Mouse (Mus musculus) hindbrain, embryonic 12.5 days (tissue): ENCODE results near the gene Pgpep1. TPM values are rescaled to one million over a fixed set of nuclear protein-coding genes. Genes with fewer than 3 reads are reported as not detected.

ENCODE experiments used
- ATAC-seq: fragments of 200-750 bp; cut with Nextera tagmentation; 2 replicates; pipeline ENCODE4 v1.8.0; 2017; ENCODE audit warnings: moderate TSS enrichment; ENCODE audit not compliant: low FRiP score
- H3K27ac ChIP-seq: fragments of 300-500 bp; sonication (generic); 2 replicates; pipeline ENCODE4 v1.5.1; 2016; ENCODE audit warnings: mild to moderate bottlenecking
- H3K27me3 ChIP-seq: fragments of 300-500 bp; sonication (generic); 2 replicates; pipeline ENCODE4 v1.6.1; 2016; ENCODE audit warnings: mild to moderate bottlenecking
- H3K36me3 ChIP-seq: fragments of 300-500 bp; sonication (generic); 2 replicates; pipeline ENCODE4 v1.6.1; 2016; ENCODE audit warnings: mild to moderate bottlenecking
- H3K4me1 ChIP-seq: fragments of 300-500 bp; sonication (generic); 2 replicates; pipeline ENCODE4 v1.6.1; 2016
- H3K4me2 ChIP-seq: fragments of 300-500 bp; sonication (generic); replicated peaks from 2 replicates; pipeline ENCODE4 v1.6.1; 2016; ENCODE audit warnings: mild to moderate bottlenecking
- H3K4me3 ChIP-seq: fragments of 300-500 bp; sonication (generic); 2 replicates; pipeline ENCODE4 v1.5.1; 2016; ENCODE audit warnings: mild to moderate bottlenecking
- H3K9ac ChIP-seq: fragments of 300-500 bp; sonication (generic); 2 replicates; pipeline ENCODE4 v1.6.1; 2016; ENCODE audit warnings: mild to moderate bottlenecking, moderate library complexity
- H3K9me3 ChIP-seq: fragments of 300-500 bp; sonication (generic); replicated peaks from 2 replicates; pipeline ENCODE4 v1.6.1; 2016; ENCODE audit warnings: mild to moderate bottlenecking
- WGBS: fragments of 180-500 bp; shearing (Covaris S2); methylation state at CpG from one replicate; pipeline ENCODE4 v1.1.7; 2016; 5-methylcytosine and 5-hydroxymethylcytosine counted together
- polyA plus RNA-seq: library from polyadenylated mRNA; unstranded; fragments of >200 nt; fragmentation: Nextera tagmentation; extraction: Ambion mirVana; gene quantifications from 2 replicates; pipeline ENCODE4 v1.2.1, GENCODE M21; 2016

Pgpep1 gene
- polyA plus RNA-seq, 1 experiment from 2014 or later: 125 TPM

- H3K4me3 ChIP-seq: no peak overlapping the region
- no peak overlapping the region for H3K9ac ChIP-seq
- H3K4me2 ChIP-seq: no peak overlapping the region
- H3K27me3 ChIP-seq: peaks cover 6% of the 10 kb centered on the region; the same call in 1 of the 2 replicates
- 39% methylated on average over 7 of the region's 7 CpGs for WGBS
- H3K27ac ChIP-seq: no peak overlapping the region
- no peak for ATAC-seq
- peaks cover 6% of the 10 kb centered on the region for H3K4me1 ChIP-seq
- H3K9me3 ChIP-seq: no peaks in the 10 kb centered on the region
- peaks cover 4% of the 10 kb centered on the region; the same call in 1 of the 2 replicates for H3K36me3 ChIP-seq
Observed at GRCm38 (mm10) chr8:70684291-70684690, 24.1 kb upstream of the Pgpep1 start.

- H3K36me3 ChIP-seq: peaks cover 20% of the 10 kb centered on the region
- H3K9ac ChIP-seq: no peak overlapping the region
- H3K4me1 ChIP-seq: peaks cover 6% of the 10 kb centered on the region
- H3K4me2 ChIP-seq: no peak overlapping the region
- H3K27me3 ChIP-seq: peaks cover 6% of the 10 kb centered on the region; the same call in 1 of the 2 replicates
- H3K4me3 ChIP-seq: no peak overlapping the region
- H3K9me3 ChIP-seq: no peaks in the 10 kb centered on the region
- no peak overlapping the region for H3K27ac ChIP-seq
- ATAC-seq: no peak
- 66% methylated on average over 3 of the region's 3 CpGs for WGBS
Observed at GRCm38 (mm10) chr8:70682692-70683091, 22.5 kb upstream of the Pgpep1 start.

GRCm38 (mm10) chr8:70682193-70682592 lies 22.0 kb upstream of the Pgpep1 start:
- no peaks in the 10 kb centered on the region for H3K9me3 ChIP-seq
- H3K27me3 ChIP-seq: peaks cover 6% of the 10 kb centered on the region; the same call in 1 of the 2 replicates
- H3K9ac ChIP-seq: peak overlapping the region; percentile 32; the same call in 1 of the 2 replicates
- ATAC-seq: no peak
- no peak overlapping the region for H3K27ac ChIP-seq
- H3K4me2 ChIP-seq: peak overlapping the region; percentile 25; the same call in 1 of the 2 replicates
- peaks cover 6% of the 10 kb centered on the region for H3K4me1 ChIP-seq
- H3K4me3 ChIP-seq: no peak overlapping the region
- 11% methylated on average over 19 of the region's 19 CpGs for WGBS
- peaks cover 24% of the 10 kb centered on the region for H3K36me3 ChIP-seq

- H3K4me1 ChIP-seq: peaks cover 6% of the 10 kb centered on the region
- no peak overlapping the region for H3K4me2 ChIP-seq
- no peak overlapping the region for H3K4me3 ChIP-seq
- WGBS: 80% methylated on average over 3 of the region's 3 CpGs
- peaks cover 26% of the 10 kb centered on the region for H3K36me3 ChIP-seq
- H3K9ac ChIP-seq: no peak overlapping the region
- H3K9me3 ChIP-seq: no peaks in the 10 kb centered on the region
- H3K27ac ChIP-seq: no peak overlapping the region
- ATAC-seq: no peak
- peaks cover 6% of the 10 kb centered on the region; the same call in 1 of the 2 replicates for H3K27me3 ChIP-seq
Observed at GRCm38 (mm10) chr8:70681410-70681809, 21.2 kb upstream of the Pgpep1 start.

- ATAC-seq: no peak
- Histone ChIP-seq H3K27ac (no peak overlapping the region), H3K4me2 (no peak overlapping the region), H3K9ac (no peak overlapping the region), H3K27me3 (peaks cover 6% of the 10 kb centered on the region; the same call in 1 of the 2 replicates), H3K4me3 (no peak overlapping the region), H3K9me3 (no peaks in the 10 kb centered on the region), H3K4me1 (peaks cover 6% of the 10 kb centered on the region), H3K36me3 (peaks cover 27% of the 10 kb centered on the region)
- WGBS: 84% methylated on average over 3 of the region's 3 CpGs
Observed at GRCm38 (mm10) chr8:70680039-70680438, 19.9 kb upstream of the Pgpep1 start.

- Histone ChIP-seq H3K36me3 (peaks cover 27% of the 10 kb centered on the region), H3K27ac (no peak overlapping the region), H3K9me3 (no peaks in the 10 kb centered on the region), H3K4me2 (no peak overlapping the region), H3K4me3 (no peak overlapping the region), H3K9ac (no peak overlapping the region), H3K4me1 (peaks cover 13% of the 10 kb centered on the region), H3K27me3 (peaks cover 6% of the 10 kb centered on the region; the same call in 1 of the 2 replicates)
- no peak for ATAC-seq
- 91% methylated on average over 4 of the region's 4 CpGs for WGBS
Observed at GRCm38 (mm10) chr8:70679404-70679803, 19.2 kb upstream of the Pgpep1 start.

- H3K4me1 ChIP-seq: peaks cover 19% of the 10 kb centered on the region
- no peaks in the 10 kb centered on the region for H3K9me3 ChIP-seq
- H3K9ac ChIP-seq: no peak overlapping the region
- no peak for ATAC-seq
- no peak overlapping the region for H3K4me2 ChIP-seq
- H3K27ac ChIP-seq: no peak overlapping the region
- peaks cover 6% of the 10 kb centered on the region; the same call in 1 of the 2 replicates for H3K27me3 ChIP-seq
- no peak overlapping the region for H3K4me3 ChIP-seq
- peaks cover 27% of the 10 kb centered on the region for H3K36me3 ChIP-seq
Observed at GRCm38 (mm10) chr8:70678679-70679078, 18.5 kb upstream of the Pgpep1 start.

- Histone ChIP-seq H3K36me3 (peaks cover 27% of the 10 kb centered on the region), H3K9ac (no peak overlapping the region), H3K27me3 (peaks cover 4% of the 10 kb centered on the region; the same call in 1 of the 2 replicates), H3K4me2 (no peak overlapping the region), H3K27ac (no peak overlapping the region), H3K4me3 (no peak overlapping the region), H3K9me3 (no peaks in the 10 kb centered on the region), H3K4me1 (peaks cover 21% of the 10 kb centered on the region)
- WGBS: 91% methylated on average over 15 of the region's 15 CpGs
- ATAC-seq: no peak
Observed at GRCm38 (mm10) chr8:70677451-70678080, 17.4 kb upstream of the Pgpep1 start.

- no peak overlapping the region for H3K27ac ChIP-seq
- H3K4me1 ChIP-seq: peaks cover 17% of the 10 kb centered on the region
- no peak overlapping the region for H3K4me2 ChIP-seq
- no peak overlapping the region for H3K4me3 ChIP-seq
- ATAC-seq: no peak
- no peaks in the 10 kb centered on the region for H3K9me3 ChIP-seq
- 95% methylated on average over 1 of the region's 1 CpGs for WGBS
- no peaks in the 10 kb centered on the region for H3K27me3 ChIP-seq
- H3K36me3 ChIP-seq: peaks cover 27% of the 10 kb centered on the region
- no peak overlapping the region for H3K9ac ChIP-seq
Observed at GRCm38 (mm10) chr8:70675336-70675735, 15.1 kb upstream of the Pgpep1 start.

- 84% methylated on average over 4 of the region's 4 CpGs for WGBS
- Histone ChIP-seq H3K9me3 (no peaks in the 10 kb centered on the region), H3K4me2 (peak overlapping the region; percentile 79; the same call in 1 of the 2 replicates), H3K4me1 (peaks cover 17% of the 10 kb centered on the region), H3K27ac (no peak overlapping the region), H3K9ac (0 out of 2 replicates have a peak overlapping the region, but pooled peaks have one; percentile 70), H3K36me3 (peaks cover 27% of the 10 kb centered on the region), H3K4me3 (no peak overlapping the region), H3K27me3 (no peaks in the 10 kb centered on the region)
- no peak for ATAC-seq
Observed at GRCm38 (mm10) chr8:70674716-70675115, 14.5 kb upstream of the Pgpep1 start.

GRCm38 (mm10) chr8:70674109-70674508 lies 13.9 kb upstream of the Pgpep1 start:
- Histone ChIP-seq H3K4me2 (peak overlapping the region; percentile 79), H3K27me3 (no peaks in the 10 kb centered on the region), H3K9ac (peak overlapping the region; percentile 70), H3K27ac (peak overlapping the region; percentile 96), H3K4me1 (peaks cover 17% of the 10 kb centered on the region), H3K9me3 (no peaks in the 10 kb centered on the region), H3K36me3 (peaks cover 21% of the 10 kb centered on the region), H3K4me3 (peak overlapping the region; percentile 66)
- ATAC-seq: no peak
- WGBS: 90% methylated on average over 3 of the region's 3 CpGs

- Histone ChIP-seq H3K4me1 (peaks cover 17% of the 10 kb centered on the region), H3K27ac (peak within 1 kb of the TSS; percentile 96), H3K9ac (peak within 1 kb of the TSS; percentile 70), H3K27me3 (no peaks in the 10 kb centered on the region), H3K4me3 (peak within 1 kb of the TSS; percentile 66), H3K9me3 (no peaks in the 10 kb centered on the region), H3K4me2 (peak within 1 kb of the TSS; percentile 79), H3K36me3 (peaks cover 13% of the 10 kb centered on the region)
- ATAC-seq: peak; percentile 98
- WGBS: under 1% methylated on average over 60 of the region's 60 CpGs
Observed at GRCm38 (mm10) chr8:70673079-70673856, 13.1 kb upstream of the Pgpep1 start, which contains the start of gene Lsm4. Gene Lsm4 (plus strand): TSS chr8:70673248.
